Mouse (Mus musculus): ENCODE measurements around the gene Klhl9. TPM values are rescaled to one million over a fixed set of nuclear protein-coding genes. Genes with fewer than 3 reads are reported as not detected.

Klhl9 gene
- polyA plus RNA-seq, 1 experiment from 2014 or later, result 130 TPM

DNA sequence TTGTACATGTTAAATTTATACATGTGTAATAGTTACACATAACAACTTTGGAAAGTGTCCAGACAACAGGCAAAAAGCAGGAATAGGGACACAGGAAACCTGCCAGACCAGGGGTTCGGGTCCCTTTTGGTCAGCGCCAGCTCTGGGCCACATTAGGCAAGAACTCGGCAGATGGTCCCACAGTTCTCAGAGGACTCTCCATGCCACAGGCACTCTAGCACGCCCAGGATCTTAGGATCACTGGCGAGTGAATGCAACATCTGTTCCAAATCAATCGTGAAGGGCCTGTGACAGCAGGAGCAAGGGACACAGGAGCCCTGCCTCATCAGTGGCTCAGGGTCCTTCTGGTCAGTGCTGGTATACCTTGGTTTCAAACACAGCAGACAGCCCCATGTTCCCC is 27.7 kb upstream of the Klhl9 start:
- ATAC-seq (ENCODE audit: insufficient number of reproducible peaks, insufficient read depth, low FRiP score, low TSS enrichment, low read depth), result no peak
- 25% methylated on average over 6 of the region's 6 CpGs for WGBS
- no peaks in the 10 kb centered on the region for H3K36me3 ChIP-seq

GRCm38 (mm10) chr4:88744207-88744606 is 21.9 kb upstream of the Klhl9 start:
- Histone ChIP-seq H3K4me1 (replicated peaks) (peaks cover 17% of the 10 kb centered on the region), H3K36me3 (no peaks in the 10 kb centered on the region), H3K9ac (replicated peaks) (no peak overlapping the region), H3K27ac (no peak overlapping the region), H3K9me3 (no peaks in the 10 kb centered on the region), H3K27me3 (peaks cover 7% of the 10 kb centered on the region), H3K4me2 (no peak overlapping the region), H3K4me3 (replicated peaks) (no peak overlapping the region)
- ATAC-seq (ENCODE audit: insufficient number of reproducible peaks, insufficient read depth, low FRiP score, low TSS enrichment, low read depth), result no peak
- WGBS, result 70% methylated on average over 3 of the region's 3 CpGs

More for the DNA sequence above, 27.7 kb upstream of the Klhl9 start:
- no peak overlapping the region for H3K27ac ChIP-seq
- H3K9me3 ChIP-seq, result no peaks in the 10 kb centered on the region
- H3K4me3 ChIP-seq (replicated peaks), result no peak overlapping the region
- peaks cover 17% of the 10 kb centered on the region for H3K4me1 ChIP-seq (replicated peaks)
- H3K4me2 ChIP-seq, result no peak overlapping the region
- H3K27me3 ChIP-seq, result peaks cover 5% of the 10 kb centered on the region
- H3K9ac ChIP-seq (replicated peaks), result no peak overlapping the region

- no peak overlapping the region; the same call in 1 of the 2 replicates for H3K9ac ChIP-seq (replicated peaks)
- WGBS, result 75% methylated on average over 7 of the region's 7 CpGs
These were observed 20.6 kb upstream of the Klhl9 start for GRCm38 (mm10) chr4:88742771-88743371.

DNA sequence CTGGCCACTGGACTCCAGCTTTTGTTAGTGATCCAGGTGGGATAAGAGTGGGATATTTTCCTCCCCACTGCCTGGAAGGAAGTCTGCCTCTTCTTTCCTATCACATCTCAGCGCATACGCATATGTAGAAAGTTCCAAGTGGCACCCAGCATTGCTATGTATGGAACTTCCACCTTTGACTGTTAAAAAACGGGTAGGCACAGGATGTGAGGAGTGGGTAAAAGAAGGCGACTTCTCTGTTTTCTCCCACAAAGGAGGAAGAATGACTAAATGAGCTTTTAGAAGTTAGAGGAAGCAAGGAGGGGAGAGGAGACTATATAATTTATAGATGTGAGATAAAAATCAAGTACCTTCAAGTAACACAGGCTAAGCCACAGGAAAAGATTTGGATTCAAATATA is 19.2 kb upstream of the Klhl9 start:
- no peak overlapping the region for H3K9ac ChIP-seq (replicated peaks)
- no peak overlapping the region for H3K4me3 ChIP-seq (replicated peaks)
- H3K27ac ChIP-seq, result no peak overlapping the region
- no peaks in the 10 kb centered on the region for H3K9me3 ChIP-seq
- H3K27me3 ChIP-seq, result 0 out of 2 replicates have a peak, but pooled peaks cover 6% of the 10 kb centered on the region
- H3K4me1 ChIP-seq (replicated peaks), result peaks cover 12% of the 10 kb centered on the region
- H3K4me2 ChIP-seq, result no peak overlapping the region
- 87% methylated on average over 4 of the region's 4 CpGs for WGBS
- H3K36me3 ChIP-seq, result no peaks in the 10 kb centered on the region
- ATAC-seq (ENCODE audit: insufficient number of reproducible peaks, insufficient read depth, low FRiP score, low TSS enrichment, low read depth), result no peak

More at GRCm38 (mm10) chr4:88742771-88743371, 20.6 kb upstream of the Klhl9 start:
- H3K4me2 ChIP-seq, result no peak overlapping the region
- no peak overlapping the region for H3K27ac ChIP-seq
- H3K27me3 ChIP-seq, result peaks cover 4% of the 10 kb centered on the region; the same call in 1 of the 2 replicates
- H3K4me3 ChIP-seq (replicated peaks), result no peak overlapping the region
- no peaks in the 10 kb centered on the region for H3K36me3 ChIP-seq
- H3K4me1 ChIP-seq (replicated peaks), result peaks cover 15% of the 10 kb centered on the region
- ATAC-seq (ENCODE audit: insufficient number of reproducible peaks, insufficient read depth, low FRiP score, low TSS enrichment, low read depth), result no peak
- no peaks in the 10 kb centered on the region for H3K9me3 ChIP-seq

DNA sequence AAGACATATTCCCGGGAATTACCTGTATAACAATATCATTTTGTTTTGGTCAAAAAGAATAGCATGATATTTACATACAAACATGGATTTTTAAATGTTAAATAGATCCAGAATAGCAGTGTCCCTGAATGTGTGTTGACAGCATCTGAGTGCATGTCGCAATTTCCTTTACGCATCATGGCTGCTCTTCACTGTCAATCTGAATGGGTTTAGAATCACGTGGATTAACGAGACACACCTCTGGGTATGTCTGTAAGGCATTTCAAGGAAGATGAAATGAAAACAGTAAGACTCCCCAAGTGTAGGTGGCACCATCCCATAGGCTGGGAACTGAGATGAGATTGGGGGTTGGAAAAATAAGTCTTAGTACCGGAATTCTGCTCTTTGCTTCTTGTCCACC is 16.8 kb upstream of the Klhl9 start:
- WGBS, result 90% methylated on average over 6 of the region's 6 CpGs
- H3K4me1 ChIP-seq (replicated peaks), result no peaks in the 10 kb centered on the region
- H3K9ac ChIP-seq (replicated peaks), result no peak overlapping the region
- no peak overlapping the region for H3K4me3 ChIP-seq (replicated peaks)
- no peak overlapping the region for H3K4me2 ChIP-seq
- no peaks in the 10 kb centered on the region for H3K36me3 ChIP-seq
- H3K9me3 ChIP-seq, result no peaks in the 10 kb centered on the region
- no peak overlapping the region for H3K27ac ChIP-seq
- peaks cover 12% of the 10 kb centered on the region for H3K27me3 ChIP-seq
- no peak for ATAC-seq (ENCODE audit: insufficient number of reproducible peaks, insufficient read depth, low FRiP score, low TSS enrichment, low read depth)

DNA sequence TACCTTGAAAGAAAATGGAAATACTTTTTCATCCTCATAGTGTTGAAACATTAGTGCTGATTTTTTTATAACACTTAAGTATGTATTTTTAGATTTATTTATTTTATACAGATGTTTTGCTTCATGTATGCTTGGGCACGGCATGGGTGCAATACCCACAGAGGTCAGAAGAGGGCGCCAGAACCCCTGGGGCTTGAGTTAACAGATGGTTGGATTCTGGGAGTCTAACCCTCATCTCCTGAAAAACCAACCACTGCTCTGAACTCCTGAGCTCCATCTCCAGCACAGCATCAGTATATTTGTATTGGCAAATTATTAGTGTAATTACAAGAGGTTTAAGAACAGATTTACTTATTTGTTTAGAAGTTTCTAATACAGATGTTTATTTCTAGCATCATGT is 16.2 kb upstream of the Klhl9 start:
- no peak overlapping the region for H3K9ac ChIP-seq (replicated peaks)
- H3K36me3 ChIP-seq, result no peaks in the 10 kb centered on the region
- WGBS, result 0% methylated on average over 2 of the region's 2 CpGs
- no peak overlapping the region for H3K27ac ChIP-seq
- ATAC-seq (ENCODE audit: insufficient number of reproducible peaks, insufficient read depth, low FRiP score, low TSS enrichment, low read depth), result no peak
- peaks cover 12% of the 10 kb centered on the region for H3K27me3 ChIP-seq
- H3K9me3 ChIP-seq, result no peaks in the 10 kb centered on the region
- no peaks in the 10 kb centered on the region for H3K4me1 ChIP-seq (replicated peaks)
- H3K4me3 ChIP-seq (replicated peaks), result no peak overlapping the region
- no peak overlapping the region for H3K4me2 ChIP-seq

GRCm38 (mm10) chr4:88727324-88727723 is 5.1 kb upstream of the Klhl9 start:
- no peaks in the 10 kb centered on the region for H3K36me3 ChIP-seq
- ATAC-seq (ENCODE audit: insufficient number of reproducible peaks, insufficient read depth, low FRiP score, low TSS enrichment, low read depth), result no peak
- H3K27ac ChIP-seq, result no peak overlapping the region
- 6% methylated on average over 1 of the region's 1 CpGs for WGBS
- H3K9ac ChIP-seq (replicated peaks), result no peak overlapping the region
- H3K9me3 ChIP-seq, result no peaks in the 10 kb centered on the region
- H3K4me1 ChIP-seq (replicated peaks), result no peaks in the 10 kb centered on the region
- H3K27me3 ChIP-seq, result 0 out of 2 replicates have a peak, but pooled peaks cover 3% of the 10 kb centered on the region
- H3K4me3 ChIP-seq (replicated peaks), result no peak overlapping the region
- H3K4me2 ChIP-seq, result no peak overlapping the region

- no peak for ATAC-seq (ENCODE audit: insufficient number of reproducible peaks, insufficient read depth, low FRiP score, low TSS enrichment, low read depth)
- Histone ChIP-seq H3K4me2 (no peak overlapping the region), H3K4me1 (replicated peaks) (no peaks in the 10 kb centered on the region), H3K9me3 (no peaks in the 10 kb centered on the region), H3K36me3 (no peaks in the 10 kb centered on the region), H3K4me3 (replicated peaks) (no peak overlapping the region), H3K27ac (no peak overlapping the region), H3K27me3 (0 out of 2 replicates have a peak, but pooled peaks cover 3% of the 10 kb centered on the region), H3K9ac (replicated peaks) (no peak overlapping the region)
- WGBS, result 87% methylated on average over 6 of the region's 6 CpGs
These were observed 4.5 kb upstream of the Klhl9 start for GRCm38 (mm10) chr4:88726727-88727126.

DNA sequence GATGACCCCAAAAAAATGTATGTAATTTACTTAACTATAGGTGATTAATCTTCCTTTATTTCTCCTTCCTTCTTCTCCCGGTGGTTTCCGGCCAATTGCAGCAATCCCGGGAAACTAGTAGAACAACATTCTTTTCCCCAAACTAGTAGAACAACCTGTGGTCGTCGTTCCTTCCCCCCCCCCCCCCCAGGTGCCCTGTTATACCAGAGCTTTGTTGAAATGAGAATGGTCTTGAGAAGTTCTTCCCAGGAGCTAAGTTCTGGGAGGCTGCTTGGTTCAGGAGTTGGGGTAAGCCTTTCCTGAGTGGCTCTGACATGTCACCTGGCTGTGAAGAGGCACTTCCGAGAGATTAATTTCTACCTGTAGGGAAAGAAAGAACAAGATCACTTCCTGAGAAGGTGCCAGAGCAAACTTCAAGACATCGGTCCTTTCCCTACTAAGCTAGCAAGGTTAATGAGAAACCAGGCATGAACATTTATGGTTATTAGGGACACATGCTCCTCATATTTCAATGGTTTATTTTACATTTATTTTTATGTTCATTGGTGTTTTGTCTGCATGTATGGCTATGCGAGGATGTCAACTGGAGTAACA is 1.3 kb upstream of the Klhl9 start:
- Histone ChIP-seq H3K4me3 (replicated peaks) (no peak overlapping the region), H3K4me2 (no peak overlapping the region), H3K9me3 (no peaks in the 10 kb centered on the region), H3K27me3 (0 out of 2 replicates have a peak, but pooled peaks cover 3% of the 10 kb centered on the region), H3K36me3 (peaks cover 14% of the 10 kb centered on the region), H3K9ac (replicated peaks) (no peak overlapping the region), H3K4me1 (replicated peaks) (peaks cover 19% of the 10 kb centered on the region), H3K27ac (no peak overlapping the region)
- WGBS, result 59% methylated on average over 8 of the region's 8 CpGs
- no peak for ATAC-seq (ENCODE audit: insufficient number of reproducible peaks, insufficient read depth, low FRiP score, low TSS enrichment, low read depth)

GRCm38 (mm10) chr4:88718715-88719114 is 3.5 kb downstream of the Klhl9 start:
- peaks cover 24% of the 10 kb centered on the region for H3K4me1 ChIP-seq (replicated peaks)
- H3K27ac ChIP-seq, result no peak overlapping the region
- no peaks in the 10 kb centered on the region for H3K27me3 ChIP-seq
- no peak for ATAC-seq (ENCODE audit: insufficient number of reproducible peaks, insufficient read depth, low FRiP score, low TSS enrichment, low read depth)
- peaks cover 52% of the 10 kb centered on the region for H3K36me3 ChIP-seq
- no peak overlapping the region for H3K9ac ChIP-seq (replicated peaks)
- no peaks in the 10 kb centered on the region for H3K9me3 ChIP-seq
- peak overlapping the region; percentile 25 for H3K4me3 ChIP-seq (replicated peaks)
- peak overlapping the region; percentile 76 for H3K4me2 ChIP-seq
- WGBS, result 65% methylated on average over 1 of the region's 1 CpGs

DNA sequence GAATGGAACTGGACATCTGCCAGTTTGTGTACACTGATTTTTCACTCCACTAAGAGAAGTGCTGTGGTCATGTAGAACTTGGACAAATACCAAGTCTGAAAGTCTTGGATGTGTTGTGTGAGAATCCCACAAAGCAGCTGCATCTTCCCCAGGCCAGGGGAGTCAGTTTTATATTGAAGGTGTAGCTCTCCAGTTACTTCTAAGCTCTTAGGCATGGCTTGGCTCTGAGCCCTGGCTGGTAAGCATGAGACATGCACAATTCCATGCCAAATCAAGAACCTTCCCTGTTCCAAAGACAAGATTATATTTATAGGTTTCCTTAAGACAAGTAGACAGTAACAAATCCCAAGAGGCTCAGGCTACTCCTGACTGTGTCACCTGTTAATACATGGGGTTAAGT is 7.2 kb downstream of the Klhl9 start:
- Histone ChIP-seq H3K27ac (no peak overlapping the region), H3K4me2 (no peak overlapping the region), H3K9ac (replicated peaks) (no peak overlapping the region), H3K36me3 (peaks cover 44% of the 10 kb centered on the region), H3K4me1 (replicated peaks) (peaks cover 12% of the 10 kb centered on the region), H3K27me3 (no peaks in the 10 kb centered on the region), H3K9me3 (no peaks in the 10 kb centered on the region), H3K4me3 (replicated peaks) (no peak overlapping the region)
- ATAC-seq (ENCODE audit: insufficient number of reproducible peaks, insufficient read depth, low FRiP score, low TSS enrichment, low read depth), result no peak

GRCm38 (mm10) chr4:88714281-88714680 is 8.0 kb downstream of the Klhl9 start:
- no peak overlapping the region for H3K4me3 ChIP-seq (replicated peaks)
- H3K9ac ChIP-seq (replicated peaks), result no peak overlapping the region
- H3K27ac ChIP-seq, result no peak overlapping the region
- H3K36me3 ChIP-seq, result peaks cover 42% of the 10 kb centered on the region
- WGBS, result 95% methylated on average over 1 of the region's 1 CpGs
- H3K9me3 ChIP-seq, result no peaks in the 10 kb centered on the region
- no peak overlapping the region for H3K4me2 ChIP-seq
- ATAC-seq (ENCODE audit: insufficient number of reproducible peaks, insufficient read depth, low FRiP score, low TSS enrichment, low read depth), result no peak
- H3K4me1 ChIP-seq (replicated peaks), result peaks cover 10% of the 10 kb centered on the region
- no peaks in the 10 kb centered on the region for H3K27me3 ChIP-seq
